Mouse (Mus musculus) hindbrain, embryonic 11.5 days (tissue): ENCODE measurements at regions not wholly inside any gene's neighbourhood (a gene's known extent, or its start where the extent isn't known, plus 50 kb on each side); places are given as distances from the start of the nearest gene placed in this dataset.
A peak's percentile ranks its signal among the peaks of the same experiment; 100 is the strongest.
"Not testable (repeated sequence)": the region's sequence is repeated elsewhere in the genome, so short reads cannot be mapped to it uniquely, and the experiment has no call there.

Experiments used
- ATAC-seq: fragments of 200-750 bp; cut with Nextera tagmentation; 2 replicates; pipeline ENCODE4 v1.8.0; 2017; ENCODE audit warnings: mild to moderate bottlenecking, moderate TSS enrichment, moderate library complexity; ENCODE audit not compliant: low FRiP score
- DNase-seq: peaks from one replicate; pipeline ENCODE4 v3.0.0-alpha.2; 2015; ENCODE audit warnings: low spot score
- H3K27ac ChIP-seq: fragments of 300-500 bp; sonication (generic); 2 replicates; pipeline ENCODE4 v1.5.1; 2014; ENCODE audit warnings: mild to moderate bottlenecking, low read depth, low read length
- H3K27me3 ChIP-seq: fragments of 300-500 bp; sonication (generic); 2 replicates; pipeline ENCODE4 v1.6.1; 2014; ENCODE audit warnings: mild to moderate bottlenecking, low read length, moderate library complexity, mixed read lengths; ENCODE audit not compliant: control insufficient read depth, insufficient read depth
- H3K36me3 ChIP-seq: fragments of 300-500 bp; sonication (generic); 2 replicates; pipeline ENCODE4 v1.6.1; 2014; ENCODE audit warnings: mild to moderate bottlenecking, low read length, moderate library complexity, mixed read lengths; ENCODE audit not compliant: control insufficient read depth, insufficient read depth
- H3K4me1 ChIP-seq: fragments of 300-500 bp; sonication (generic); replicated peaks from 2 replicates; pipeline ENCODE4 v1.6.1; 2014; ENCODE audit warnings: low read length, mixed read lengths; ENCODE audit not compliant: control insufficient read depth, insufficient read depth
- H3K4me2 ChIP-seq: fragments of 300-500 bp; sonication (generic); replicated peaks from 2 replicates; pipeline ENCODE4 v1.6.1; 2014; ENCODE audit warnings: mild to moderate bottlenecking, low read depth, low read length
- H3K4me3 ChIP-seq: fragments of 300-500 bp; sonication (generic); 2 replicates; pipeline ENCODE4 v1.5.1; 2014; ENCODE audit warnings: low read depth, low read length
- H3K9ac ChIP-seq: fragments of 300-500 bp; sonication (generic); 2 replicates; pipeline ENCODE4 v1.6.1; 2014; ENCODE audit warnings: low read depth, low read length
- H3K9me3 ChIP-seq: fragments of 300-500 bp; sonication (generic); 2 replicates; pipeline ENCODE4 v1.6.1; 2016; ENCODE audit warnings: low read length; ENCODE audit not compliant: control insufficient read depth
- WGBS: fragments of 180-500 bp; shearing (Covaris S2); extraction: QIAGEN DNeasy Blood & Tissue Kit; methylation state at CpG from one replicate; pipeline ENCODE4 v1.1.7; 2014; 5-methylcytosine and 5-hydroxymethylcytosine counted together

DNA sequence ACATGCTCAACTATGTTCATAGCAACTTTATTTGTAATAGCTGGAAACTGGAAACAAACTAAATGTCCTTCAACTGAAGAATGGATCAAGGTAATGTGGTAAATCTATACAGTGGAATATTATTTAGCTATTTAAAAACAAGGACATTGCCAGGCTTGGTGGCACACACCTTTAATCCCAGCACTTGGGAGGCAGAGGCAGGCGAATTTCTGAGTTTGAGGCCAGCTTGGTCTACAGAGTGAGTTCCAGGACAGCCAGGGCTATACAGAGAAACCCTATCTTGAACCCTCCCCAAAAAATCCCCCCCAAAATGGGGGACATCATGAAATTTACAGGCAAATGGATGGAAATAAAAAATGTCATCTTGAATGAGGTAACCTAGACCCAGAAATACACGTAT lies 213.6 kb downstream of the Gm31371 start:
- H3K4me1 ChIP-seq, H3K4me2 ChIP-seq, ATAC-seq, H3K9me3 ChIP-seq, H3K4me3 ChIP-seq, H3K27me3 ChIP-seq, H3K36me3 ChIP-seq, H3K27ac ChIP-seq, DNase-seq, H3K9ac ChIP-seq: not testable (repeated sequence)
- WGBS: 78% methylated on average over 2 of the region's 2 CpGs

DNA sequence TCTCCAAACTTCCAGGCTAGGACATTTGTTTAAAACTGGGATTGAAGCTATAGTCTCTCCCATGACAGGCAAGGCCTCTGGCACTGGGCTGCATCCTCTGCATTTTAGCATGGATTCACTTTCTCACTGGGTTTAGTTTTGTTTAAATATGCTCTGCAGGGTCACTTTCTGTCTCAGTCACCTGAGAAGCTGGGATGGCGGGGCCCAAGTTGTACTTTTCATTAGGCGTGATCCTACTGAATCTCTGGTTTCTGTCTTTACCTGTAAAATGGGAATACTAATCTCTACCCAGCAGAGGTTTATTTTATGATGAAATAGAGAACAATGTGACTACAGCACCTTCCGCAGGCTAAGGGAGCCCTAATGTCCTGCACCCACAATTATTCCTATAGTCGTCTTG lies 216.4 kb downstream of the Gm31371 start:
- ATAC-seq, DNase-seq, H3K9me3 ChIP-seq, H3K4me1 ChIP-seq, H3K4me2 ChIP-seq, H3K27ac ChIP-seq, H3K9ac ChIP-seq, H3K4me3 ChIP-seq, H3K36me3 ChIP-seq, H3K27me3 ChIP-seq: not testable (repeated sequence)
- WGBS: 76% methylated on average over 4 of the region's 4 CpGs

DNA sequence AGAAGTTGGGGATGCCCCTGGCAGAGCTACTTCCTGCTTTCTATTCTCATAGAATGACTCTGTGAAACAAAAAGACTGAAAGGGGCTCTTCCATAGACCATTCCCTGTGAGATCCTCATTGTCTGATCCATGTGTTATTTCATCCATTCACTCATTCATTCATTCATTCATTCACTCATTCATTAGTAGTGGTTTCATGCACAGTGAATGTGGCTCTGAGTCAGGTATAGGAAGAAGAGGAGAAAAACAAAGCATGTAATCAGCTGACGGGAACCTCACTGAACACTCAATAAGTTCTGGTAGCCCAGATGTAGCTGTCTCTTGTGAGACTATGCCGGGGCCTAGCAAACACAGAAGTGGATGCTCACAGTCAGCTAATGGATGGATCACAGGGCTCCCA lies 217.0 kb downstream of the Gm31371 start:
- not testable (repeated sequence) for H3K27ac ChIP-seq, H3K36me3 ChIP-seq, H3K4me3 ChIP-seq, H3K9me3 ChIP-seq, H3K4me2 ChIP-seq, H3K4me1 ChIP-seq, ATAC-seq, H3K27me3 ChIP-seq, DNase-seq, H3K9ac ChIP-seq
- 79% methylated on average over 2 of the region's 2 CpGs for WGBS

DNA sequence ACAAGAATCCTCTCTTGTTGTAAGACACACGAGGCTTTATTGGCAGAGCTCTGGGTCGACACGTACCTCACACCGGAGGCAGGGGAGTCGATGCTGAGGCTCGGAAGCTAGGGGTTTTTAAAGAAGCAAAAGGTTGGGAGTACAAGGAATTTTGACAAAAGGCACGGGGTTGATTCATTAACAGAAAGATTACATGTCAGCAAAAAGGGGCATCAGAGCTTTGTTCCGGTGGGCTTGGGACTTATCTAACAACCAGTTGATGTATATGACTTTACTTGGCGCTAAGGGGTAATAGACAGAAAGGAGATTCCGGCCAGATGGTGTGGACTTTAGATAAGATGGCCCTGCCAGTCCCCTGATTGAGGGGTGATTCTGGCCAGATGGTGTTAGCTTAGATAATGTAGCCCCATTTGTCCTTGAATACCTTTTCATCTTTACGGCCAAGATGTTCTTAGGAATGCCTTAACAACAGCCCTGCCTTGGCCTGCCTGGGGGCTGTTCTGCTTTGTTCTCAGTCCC lies 218.3 kb downstream of the Gm31371 start:
- not testable (repeated sequence) for H3K9ac ChIP-seq, H3K4me1 ChIP-seq, H3K4me2 ChIP-seq, ATAC-seq, H3K27ac ChIP-seq, H3K27me3 ChIP-seq, H3K36me3 ChIP-seq, H3K9me3 ChIP-seq, H3K4me3 ChIP-seq
- peak; percentile 1 for DNase-seq
- WGBS: 94% methylated on average over 9 of the region's 11 CpGs

DNA sequence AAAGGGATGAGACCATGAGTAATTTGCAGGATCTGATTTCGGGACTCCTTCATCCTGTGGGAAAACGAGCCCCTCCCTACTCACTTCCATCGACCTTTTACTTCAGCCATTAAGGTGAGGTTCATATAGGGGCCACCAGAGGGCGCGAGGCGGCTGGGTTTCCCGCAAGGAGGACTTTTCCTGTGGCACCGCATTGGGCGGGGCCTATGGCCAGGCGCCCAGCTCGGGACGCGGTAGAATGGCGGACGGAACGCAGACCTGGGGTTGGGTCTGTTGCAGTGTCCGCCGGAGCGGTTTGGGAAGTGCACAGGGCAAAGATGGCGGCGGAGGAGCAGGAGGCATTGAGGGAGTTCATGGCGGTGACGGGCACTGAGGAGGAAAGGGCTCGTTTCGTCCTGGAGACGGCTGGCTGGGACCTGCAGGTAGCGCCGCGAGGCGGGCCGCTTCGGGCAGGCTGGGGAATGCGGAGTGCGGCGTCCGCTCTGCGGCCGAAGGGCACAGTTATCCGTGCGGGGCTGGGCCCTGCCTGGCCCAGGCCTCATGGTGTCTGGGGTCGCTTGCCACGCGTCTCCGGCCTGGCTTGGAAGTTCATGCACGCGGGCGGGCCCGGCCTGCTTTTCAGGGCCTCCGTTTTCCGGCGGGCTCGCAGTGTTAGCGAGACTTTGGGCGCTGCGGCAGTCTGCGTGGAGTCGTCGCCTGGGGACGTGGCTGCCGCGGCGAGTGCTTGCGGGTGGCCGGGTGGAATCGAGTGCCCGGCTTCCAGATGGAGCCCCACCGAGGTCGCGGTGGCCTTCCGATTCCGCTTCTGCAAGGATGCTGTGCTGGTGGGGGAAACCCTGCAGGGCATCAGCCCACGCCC lies 219.1 kb downstream of the Gm31371 start:
- H3K27me3 ChIP-seq, H3K36me3 ChIP-seq, H3K9me3 ChIP-seq, H3K4me1 ChIP-seq: not testable (repeated sequence)
- H3K9ac ChIP-seq: peak overlapping the region; percentile 71
- ATAC-seq (peak; percentile 100), DNase-seq (peak; percentile 95)
- H3K4me3 ChIP-seq: peak overlapping the region; percentile 51
- H3K4me2 ChIP-seq: peak overlapping the region; percentile 18; the same call in 1 of the 2 replicates
- WGBS: 11% methylated on average over 56 of the region's 72 CpGs
- H3K27ac ChIP-seq: peak overlapping the region; percentile 62; the same call in 1 of the 2 replicates

DNA sequence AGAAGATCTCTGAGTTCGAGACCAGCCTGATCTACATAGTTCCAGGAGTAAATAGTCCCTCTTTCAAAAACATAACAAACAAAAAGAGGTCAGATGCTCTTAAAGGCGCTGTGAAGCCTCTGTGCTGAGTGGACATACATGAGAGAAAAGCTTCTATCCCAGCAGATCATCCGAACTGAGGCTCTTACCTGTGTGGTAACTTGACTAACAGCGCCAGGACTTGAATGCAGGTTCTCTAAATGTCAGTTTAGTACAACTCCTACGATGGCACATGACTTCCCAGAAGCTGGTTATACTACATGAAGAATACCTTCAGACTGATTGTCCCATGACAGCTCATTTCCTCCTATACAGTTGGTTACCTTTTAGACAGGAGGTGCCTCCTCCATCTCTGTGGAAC lies 220.4 kb downstream of the Gm31371 start:
- not testable (repeated sequence) for ATAC-seq, H3K4me2 ChIP-seq

DNA sequence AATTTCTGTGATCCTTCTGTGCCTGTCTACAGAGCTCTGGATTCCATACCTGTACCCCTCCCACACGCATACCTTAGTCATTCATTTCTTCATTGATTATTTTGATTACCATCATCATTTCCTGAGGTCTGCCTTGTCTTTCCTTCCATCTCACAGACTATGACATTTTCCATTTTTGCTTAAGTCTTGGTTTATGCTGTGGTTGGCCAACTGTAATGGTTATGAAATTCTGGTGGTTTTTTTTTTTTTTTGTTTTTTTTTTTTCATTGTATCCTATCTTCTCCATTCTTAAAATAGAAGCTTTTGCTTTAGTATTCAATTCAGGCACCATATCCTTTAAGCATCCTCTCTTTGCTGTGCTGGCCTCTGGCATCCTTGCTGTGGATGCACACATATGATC lies 227.4 kb downstream of the Gm15319 start:
- WGBS: no CpG with 5 or more reads among the region's 1 CpGs

More for the DNA sequence above, 220.4 kb downstream of the Gm31371 start:
- H3K9ac ChIP-seq, H3K27me3 ChIP-seq, H3K9me3 ChIP-seq, H3K27ac ChIP-seq, H3K36me3 ChIP-seq, DNase-seq, H3K4me1 ChIP-seq, H3K4me3 ChIP-seq: not testable (repeated sequence)
- 94% methylated on average over 5 of the region's 5 CpGs for WGBS

DNA sequence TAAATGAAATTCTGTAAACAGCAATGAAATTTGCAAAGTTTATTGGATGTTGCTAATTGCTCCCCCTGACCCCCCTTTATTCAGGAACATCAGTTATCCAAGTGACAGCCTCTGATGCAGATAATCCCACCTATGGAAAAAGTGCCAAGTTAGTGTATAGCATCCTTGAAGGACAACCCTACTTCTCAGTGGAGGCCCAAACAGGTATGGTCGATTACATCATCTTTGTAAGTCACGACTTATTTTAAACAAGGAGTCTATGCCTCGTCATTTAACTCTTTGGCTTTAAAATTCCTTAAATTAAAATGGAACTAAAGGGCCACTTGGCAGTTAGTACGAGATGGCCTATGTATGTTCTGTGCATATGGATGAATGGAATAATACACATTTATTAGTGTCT lies 217.6 kb downstream of the Gm15319 start:
- not testable (repeated sequence) for H3K36me3 ChIP-seq, H3K27me3 ChIP-seq, H3K9me3 ChIP-seq, H3K9ac ChIP-seq, DNase-seq, H3K4me2 ChIP-seq, H3K27ac ChIP-seq, H3K4me1 ChIP-seq, ATAC-seq, H3K4me3 ChIP-seq
- WGBS: 91% methylated on average over 4 of the region's 4 CpGs

More for the DNA sequence above, 227.4 kb downstream of the Gm15319 start:
- not testable (repeated sequence) for H3K4me3 ChIP-seq, H3K9ac ChIP-seq, H3K4me1 ChIP-seq, H3K27ac ChIP-seq, H3K36me3 ChIP-seq, ATAC-seq, H3K27me3 ChIP-seq, H3K9me3 ChIP-seq, H3K4me2 ChIP-seq, DNase-seq
